Mouse (Mus musculus): ENCODE measurements at regions not wholly inside any gene's neighbourhood (a gene's known extent, or its start where the extent isn't known, plus 50 kb on each side); places are given as distances from the start of the nearest gene placed in this dataset.

DNA sequence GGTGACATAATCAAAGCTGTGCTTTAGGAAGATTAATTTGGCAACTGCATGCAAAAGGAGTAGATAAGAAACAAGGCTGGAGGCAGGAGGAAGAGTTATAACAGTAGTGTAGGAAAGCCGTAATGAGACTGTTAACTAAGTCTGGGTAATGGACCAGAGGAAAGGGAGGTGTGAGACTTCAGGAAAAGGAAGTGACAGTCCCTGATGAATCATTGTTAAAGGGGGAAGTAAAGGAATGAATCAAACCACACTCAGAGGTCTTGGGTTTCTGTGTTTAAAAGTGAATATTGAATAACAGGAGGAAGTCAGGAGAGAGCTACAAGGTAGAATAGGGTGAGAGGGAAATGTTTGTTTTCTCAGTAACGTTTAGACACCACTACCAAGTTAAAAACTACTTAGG lies 1175.9 kb downstream of the Diaph3 start:
- no peak for ATAC-seq (replicated peaks; ENCODE audit: low FRiP score, low TSS enrichment, poor library complexity, severe bottlenecking)

- no peak for ATAC-seq (replicated peaks; ENCODE audit: low FRiP score, low TSS enrichment, poor library complexity, severe bottlenecking)
Measured at GRCm38 (mm10) chr14:85945707-85946313, 1195.2 kb downstream of the Diaph3 start.

GRCm38 (mm10) chr14:85942792-85943191 lies 1198.2 kb downstream of the Diaph3 start:
- ATAC-seq (replicated peaks; ENCODE audit: low FRiP score, low TSS enrichment, poor library complexity, severe bottlenecking), result no peak

- no peak for ATAC-seq (replicated peaks; ENCODE audit: low FRiP score, low TSS enrichment, poor library complexity, severe bottlenecking)
Measured at GRCm38 (mm10) chr14:85940585-85940984, 1200.5 kb downstream of the Diaph3 start.

- no peak for ATAC-seq (replicated peaks; ENCODE audit: low FRiP score, low TSS enrichment, poor library complexity, severe bottlenecking)
Measured at GRCm38 (mm10) chr14:85935091-85935490, 1205.9 kb downstream of the Diaph3 start.

- ATAC-seq (replicated peaks; ENCODE audit: low FRiP score, low TSS enrichment, poor library complexity, severe bottlenecking), result no peak
Measured at GRCm38 (mm10) chr14:85930387-85930786, 1210.6 kb downstream of the Diaph3 start.

- ATAC-seq (replicated peaks; ENCODE audit: low FRiP score, low TSS enrichment, poor library complexity, severe bottlenecking), result no peak
Measured at GRCm38 (mm10) chr14:85918894-85919293, 1222.1 kb downstream of the Diaph3 start.

- no peak for ATAC-seq (replicated peaks; ENCODE audit: low FRiP score, low TSS enrichment, poor library complexity, severe bottlenecking)
Measured at GRCm38 (mm10) chr14:85915761-85916160, 1225.3 kb downstream of the Diaph3 start.

GRCm38 (mm10) chr14:85897890-85898289 lies 1243.1 kb downstream of the Diaph3 start:
- no peak for ATAC-seq (replicated peaks; ENCODE audit: low FRiP score, low TSS enrichment, poor library complexity, severe bottlenecking)

GRCm38 (mm10) chr14:85861371-85861951 lies 1279.6 kb downstream of the Diaph3 start:
- no peak for ATAC-seq (replicated peaks; ENCODE audit: low FRiP score, low TSS enrichment, poor library complexity, severe bottlenecking)

DNA sequence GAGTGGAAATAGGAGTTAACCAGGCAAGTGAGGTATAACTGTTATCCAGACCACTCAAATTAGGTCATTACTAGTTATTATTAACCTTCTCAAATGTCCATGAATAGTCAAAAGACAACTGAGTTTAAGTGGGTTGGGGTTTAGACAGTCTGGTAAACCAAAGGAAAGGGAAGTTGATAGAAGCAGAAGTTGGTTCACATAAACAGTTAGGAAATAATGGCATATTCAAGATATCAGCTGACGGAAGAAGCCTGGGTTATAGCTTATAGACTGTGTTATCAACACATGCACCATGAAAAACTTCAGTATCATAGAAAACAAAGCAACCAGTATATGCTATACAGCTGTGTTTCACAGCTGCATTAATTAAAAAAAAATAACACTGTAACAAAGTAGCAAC lies 1291.5 kb downstream of the Diaph3 start:
- 0 out of 2 replicates have a peak, but pooled peaks have one; percentile 22 for ATAC-seq (replicated peaks; ENCODE audit: low FRiP score, low TSS enrichment, poor library complexity, severe bottlenecking)

DNA sequence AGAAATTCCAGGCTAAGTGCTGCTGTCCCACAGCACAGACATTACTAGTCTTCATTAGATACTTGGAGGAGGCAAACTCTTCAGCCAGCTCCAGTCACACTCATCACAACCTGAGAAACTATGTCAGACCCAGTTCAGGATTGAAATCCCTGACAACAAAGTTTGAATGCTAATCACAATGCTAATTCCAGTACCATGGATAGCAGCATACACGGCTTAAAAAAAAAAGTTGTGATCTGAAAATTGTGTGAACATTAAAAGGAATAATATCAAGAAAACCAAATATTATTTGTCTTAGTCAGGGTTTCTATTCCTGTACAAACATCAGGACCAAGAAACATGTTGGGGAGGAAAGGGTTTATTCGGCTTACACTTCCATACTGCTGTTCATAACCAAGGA lies 1305.5 kb downstream of the Diaph3 start:
- ATAC-seq (replicated peaks; ENCODE audit: low FRiP score, low TSS enrichment, poor library complexity, severe bottlenecking), result no peak

DNA sequence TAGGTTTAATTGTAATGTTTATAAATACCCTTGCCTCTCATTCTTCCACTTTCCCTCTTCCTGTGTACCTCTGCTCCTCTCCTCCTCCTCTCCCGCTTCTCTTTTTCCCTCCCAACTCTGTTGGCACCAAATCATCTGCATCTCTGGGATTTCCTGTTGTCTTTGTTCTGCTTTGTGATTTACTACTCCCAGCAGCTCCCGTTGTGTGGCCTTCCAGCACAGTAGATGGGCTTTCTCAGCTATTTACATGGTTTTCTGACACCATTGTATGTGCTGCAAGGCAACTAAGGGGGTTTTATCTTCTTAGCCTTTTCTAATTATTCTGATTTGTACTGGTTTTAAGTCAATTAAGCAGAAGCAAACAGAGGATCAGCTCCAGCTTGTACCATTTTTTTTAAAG lies 1326.1 kb downstream of the Diaph3 start:
- no peak for ATAC-seq (replicated peaks; ENCODE audit: low FRiP score, low TSS enrichment, poor library complexity, severe bottlenecking)

DNA sequence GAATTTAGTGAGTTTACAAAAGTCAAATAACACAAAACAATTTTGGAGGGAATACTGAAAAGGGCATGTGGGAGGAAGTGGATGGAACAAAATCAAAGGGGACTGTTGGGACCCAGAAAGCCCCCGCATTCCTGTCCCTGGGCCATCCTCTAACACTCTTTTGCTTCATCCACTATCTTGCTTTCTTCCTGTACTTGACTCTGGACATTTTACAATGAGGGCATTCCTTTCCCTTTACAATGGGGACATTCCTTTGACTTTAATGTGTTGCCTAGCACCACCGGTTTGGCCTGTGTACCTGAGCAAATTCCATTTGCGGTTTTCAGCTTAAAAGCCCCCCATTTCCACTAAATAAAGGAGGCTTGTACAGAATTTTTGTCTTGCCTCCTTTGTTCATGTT lies 1341.0 kb downstream of the Pcdh17 start:
- no peak for ATAC-seq (replicated peaks; ENCODE audit: low FRiP score, low TSS enrichment, poor library complexity, severe bottlenecking)

DNA sequence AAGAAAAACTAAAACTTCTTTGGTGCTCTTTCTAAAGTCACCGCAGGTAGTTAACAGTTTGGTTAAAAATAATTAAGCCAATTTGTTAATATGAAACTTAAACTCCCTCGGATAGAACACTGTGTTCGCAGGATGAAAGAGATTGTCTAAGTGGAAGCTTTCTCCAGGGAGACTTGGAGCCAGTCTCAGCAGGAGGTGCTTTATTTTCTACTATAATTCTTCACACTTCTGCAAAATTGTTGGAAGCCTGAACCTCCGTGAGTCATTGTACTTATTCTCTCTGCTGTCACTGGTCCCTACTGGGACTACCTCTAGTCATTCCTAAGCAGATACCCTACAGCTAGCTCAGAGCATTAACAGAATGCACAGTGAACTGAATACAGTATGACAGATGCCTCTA lies 1327.3 kb downstream of the Pcdh17 start:
- ATAC-seq (replicated peaks; ENCODE audit: low FRiP score, low TSS enrichment, poor library complexity, severe bottlenecking), result no peak

DNA sequence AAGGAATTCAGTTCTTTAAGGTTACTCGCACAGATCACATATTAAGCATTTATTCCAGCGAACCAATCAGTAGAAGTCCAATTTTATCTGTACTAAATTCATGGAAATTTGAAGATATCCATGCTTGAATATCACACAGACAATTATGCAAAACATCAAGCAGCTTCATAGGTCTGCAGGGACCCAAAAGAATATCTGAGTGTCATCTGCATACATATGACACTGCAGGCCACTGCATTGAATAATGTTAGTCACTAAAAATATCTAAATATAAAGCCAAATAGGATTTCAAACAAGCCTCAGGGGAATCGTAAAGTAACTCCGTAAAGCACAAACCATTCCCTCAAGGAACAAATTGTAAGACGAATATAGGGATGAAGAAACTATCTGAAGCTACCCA lies 1324.9 kb downstream of the Pcdh17 start:
- no peak for ATAC-seq (replicated peaks; ENCODE audit: low FRiP score, low TSS enrichment, poor library complexity, severe bottlenecking)

DNA sequence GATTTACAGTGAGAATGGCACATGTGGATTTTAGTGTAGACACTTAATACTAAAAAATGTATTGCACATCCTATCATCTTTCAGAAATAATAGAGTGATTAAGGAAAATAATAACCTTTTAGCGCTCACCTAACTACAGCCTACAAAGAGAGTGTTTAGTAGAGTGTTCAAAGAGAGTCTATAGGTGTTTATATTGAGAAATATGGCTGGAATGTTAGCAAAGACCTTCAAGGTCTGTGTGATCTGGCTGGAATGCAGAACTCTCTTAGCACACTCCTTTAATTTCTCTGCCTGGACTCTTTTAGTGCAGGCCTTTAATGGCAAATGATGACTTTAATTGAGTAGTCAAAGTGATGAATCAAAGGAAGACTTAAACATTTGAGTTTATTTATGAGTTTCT lies 1314.0 kb downstream of the Pcdh17 start:
- ATAC-seq (replicated peaks; ENCODE audit: low FRiP score, low TSS enrichment, poor library complexity, severe bottlenecking), result no peak

DNA sequence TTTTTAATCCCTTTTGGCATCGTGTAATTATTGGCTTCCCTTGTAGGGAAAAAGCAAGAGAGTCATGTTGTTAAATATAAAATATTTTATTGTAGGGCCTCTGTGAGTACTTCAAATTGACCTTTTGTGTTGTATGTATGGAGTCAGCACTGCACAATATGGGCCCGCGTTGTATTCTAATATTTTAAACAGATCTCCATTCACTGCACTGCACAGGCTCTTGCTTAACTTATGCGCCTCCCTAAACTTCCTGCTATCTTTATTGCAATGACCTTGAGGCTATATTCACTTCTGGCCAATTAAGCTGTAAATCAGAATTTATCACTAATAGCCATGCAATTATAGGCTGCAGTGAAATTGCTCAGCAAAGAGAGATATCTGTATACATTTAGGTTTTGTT lies 1295.2 kb downstream of the Pcdh17 start:
- ATAC-seq (replicated peaks; ENCODE audit: low FRiP score, low TSS enrichment, poor library complexity, severe bottlenecking), result no peak
